Mouse (Mus musculus) heart, embryonic 16.5 days (tissue): ENCODE results near the gene Uqcc1. TPM values are rescaled to one million over a fixed set of nuclear protein-coding genes. Genes with fewer than 3 reads are reported as not detected.

Experiments used
- ATAC-seq: fragments of 200-750 bp; cut with Nextera tagmentation; replicated peaks from 2 replicates; pipeline ENCODE4 v1.8.0; 2017; ENCODE audit warnings: moderate number of reproducible peaks; ENCODE audit not compliant: insufficient read depth, low FRiP score; ENCODE audit errors: extremely low read depth
- H3K27ac ChIP-seq: fragments of 300-500 bp; sonication (generic); 2 replicates; pipeline ENCODE4 v1.5.1; 2014; ENCODE audit warnings: mild to moderate bottlenecking, low read length, control low read depth, moderate library complexity
- H3K27me3 ChIP-seq: fragments of 300-500 bp; sonication (generic); 2 replicates; pipeline ENCODE4 v1.6.1; 2014; ENCODE audit warnings: low read length, mixed read lengths; ENCODE audit not compliant: control insufficient read depth, insufficient read depth
- H3K36me3 ChIP-seq: fragments of 300-500 bp; sonication (generic); 2 replicates; pipeline ENCODE4 v1.6.1; 2014; ENCODE audit not compliant: control insufficient read depth, insufficient read depth
- H3K4me1 ChIP-seq: fragments of 300-500 bp; sonication (generic); 2 replicates; pipeline ENCODE4 v1.6.1; 2014; ENCODE audit warnings: low read length, mixed read lengths; ENCODE audit not compliant: control insufficient read depth, insufficient read depth
- H3K4me2 ChIP-seq: fragments of 300-500 bp; sonication (generic); 2 replicates; pipeline ENCODE4 v1.6.1; 2014; ENCODE audit warnings: low read depth, mild to moderate bottlenecking, control low read depth, low read length
- H3K4me3 ChIP-seq: fragments of 300-500 bp; sonication (generic); 2 replicates; pipeline ENCODE4 v1.5.1; 2014; ENCODE audit warnings: mild to moderate bottlenecking, control low read depth, low read length
- H3K9ac ChIP-seq: fragments of 300-500 bp; sonication (generic); 2 replicates; pipeline ENCODE4 v1.6.1; 2014; ENCODE audit warnings: low read length, control low read depth
- H3K9me3 ChIP-seq: fragments of 300-500 bp; sonication (generic); replicated peaks from 2 replicates; pipeline ENCODE4 v1.6.1; 2016; ENCODE audit warnings: low read length; ENCODE audit not compliant: control insufficient read depth
- WGBS: fragments of 180-500 bp; shearing (Covaris S2); extraction: QIAGEN DNeasy Blood & Tissue Kit; methylation state at CpG from one replicate; pipeline ENCODE4 v1.1.7; 2014; 5-methylcytosine and 5-hydroxymethylcytosine counted together
- polyA plus RNA-seq: library from polyadenylated mRNA; unstranded; fragments of >200 nt; fragmentation: Nextera tagmentation; extraction: Ambion mirVana; gene quantifications from 2 replicates; pipeline ENCODE4 v1.2.1, GENCODE M21; 2015

The Uqcc1 gene
- polyA plus RNA-seq, 1 experiment from 2014 or later, result 129 TPM

DNA sequence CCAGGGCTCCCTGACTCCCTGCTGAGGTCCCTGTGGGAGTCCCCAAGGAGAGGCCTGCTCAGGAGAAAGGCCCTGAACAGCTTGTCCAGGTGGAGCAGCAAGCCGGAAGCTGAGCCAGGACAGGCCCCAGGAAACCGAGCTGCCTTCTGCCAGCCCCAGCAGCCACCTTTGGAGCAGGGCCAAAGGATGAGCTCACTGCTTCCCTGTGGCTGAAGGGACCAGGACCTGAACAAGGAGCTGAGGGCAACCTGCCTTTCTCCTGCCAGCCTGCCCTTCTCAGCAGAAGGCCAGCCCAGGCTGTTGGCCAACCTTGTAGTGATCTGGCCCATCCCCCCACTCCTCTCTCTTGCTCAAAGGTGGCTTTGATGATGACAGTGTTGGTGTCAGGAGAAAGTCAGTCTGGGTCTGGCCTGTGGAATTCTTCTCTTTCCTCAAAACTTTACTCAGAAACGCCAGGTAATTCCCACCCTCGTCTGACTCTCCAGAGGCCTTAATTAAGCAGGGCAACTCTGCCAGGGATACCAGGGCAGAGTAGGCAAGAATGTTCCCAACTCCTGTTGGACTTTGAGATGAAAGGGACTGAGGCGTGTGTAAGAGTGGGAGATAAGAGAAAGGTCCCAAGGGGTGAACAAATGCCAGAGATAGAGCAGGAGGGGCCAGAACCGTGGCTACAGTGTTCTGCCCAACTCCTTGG is 124.7 kb downstream of the Uqcc1 start:
- H3K36me3 ChIP-seq, result no peaks in the 10 kb centered on the region
- peaks cover 4% of the 10 kb centered on the region; the same call in 1 of the 2 replicates for H3K4me1 ChIP-seq
- no peak overlapping the region for H3K4me3 ChIP-seq
- no peak for ATAC-seq
- no peak overlapping the region for H3K4me2 ChIP-seq
- H3K27ac ChIP-seq, result no peak overlapping the region
- H3K27me3 ChIP-seq, result no peaks in the 10 kb centered on the region
- WGBS, result 25% methylated on average over 6 of the region's 6 CpGs
- H3K9me3 ChIP-seq, result no peaks in the 10 kb centered on the region
- no peak overlapping the region for H3K9ac ChIP-seq

DNA sequence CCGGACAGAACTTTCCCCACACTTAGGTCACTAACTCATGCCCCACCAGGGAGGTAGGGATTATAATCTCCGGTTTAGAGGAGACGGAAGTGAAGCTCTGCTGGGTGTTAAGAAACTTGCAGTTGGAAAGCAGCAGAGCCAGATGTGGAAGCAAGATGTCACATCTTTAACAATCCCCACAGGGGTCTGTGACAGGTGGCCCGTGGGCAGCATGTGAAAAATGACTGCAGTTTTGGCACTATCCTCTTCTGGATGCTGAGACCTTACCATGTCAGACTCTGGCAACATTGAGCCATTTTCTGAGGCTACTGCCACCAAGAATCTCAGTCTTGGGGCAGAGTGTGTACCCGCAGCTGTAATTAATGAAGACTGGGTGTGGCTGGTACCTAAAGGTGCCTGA is 126.1 kb downstream of the Uqcc1 start:
- no peak overlapping the region for H3K4me2 ChIP-seq
- H3K4me3 ChIP-seq, result no peak overlapping the region
- no peaks in the 10 kb centered on the region for H3K27me3 ChIP-seq
- no peaks in the 10 kb centered on the region for H3K36me3 ChIP-seq
- H3K27ac ChIP-seq, result no peak overlapping the region
- 59% methylated on average over 5 of the region's 5 CpGs for WGBS
- H3K4me1 ChIP-seq, result peaks cover 4% of the 10 kb centered on the region; the same call in 1 of the 2 replicates
- no peaks in the 10 kb centered on the region for H3K9me3 ChIP-seq
- no peak for ATAC-seq
- no peak overlapping the region for H3K9ac ChIP-seq

DNA sequence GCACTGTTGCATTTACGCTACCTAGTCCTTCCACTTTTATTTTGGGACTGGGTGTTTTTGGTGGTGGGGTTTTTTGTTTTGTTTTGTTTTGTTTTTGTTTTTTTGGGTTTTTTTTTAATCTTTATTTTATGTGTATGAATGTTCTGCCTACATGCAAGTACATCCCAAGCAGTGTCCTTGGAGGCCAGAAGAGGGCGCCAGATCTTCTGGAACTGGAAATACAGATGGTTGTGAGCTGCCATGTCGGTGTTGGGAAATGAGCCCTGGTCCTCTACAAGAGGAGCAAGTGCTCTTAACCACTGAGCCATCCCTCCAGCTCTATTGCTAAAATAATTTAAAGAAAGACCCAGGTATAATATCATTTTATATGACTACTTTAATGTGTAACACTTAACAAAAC is 127.3 kb downstream of the Uqcc1 start:
- H3K36me3 ChIP-seq, result no peaks in the 10 kb centered on the region
- no peak overlapping the region for H3K4me2 ChIP-seq
- no peaks in the 10 kb centered on the region for H3K27me3 ChIP-seq
- no peak for ATAC-seq
- H3K9ac ChIP-seq, result no peak overlapping the region
- no peaks in the 10 kb centered on the region for H3K9me3 ChIP-seq
- H3K27ac ChIP-seq, result no peak overlapping the region
- no peak overlapping the region for H3K4me3 ChIP-seq
- peaks cover 4% of the 10 kb centered on the region; the same call in 1 of the 2 replicates for H3K4me1 ChIP-seq
- WGBS, result 54% methylated on average over 3 of the region's 3 CpGs

DNA sequence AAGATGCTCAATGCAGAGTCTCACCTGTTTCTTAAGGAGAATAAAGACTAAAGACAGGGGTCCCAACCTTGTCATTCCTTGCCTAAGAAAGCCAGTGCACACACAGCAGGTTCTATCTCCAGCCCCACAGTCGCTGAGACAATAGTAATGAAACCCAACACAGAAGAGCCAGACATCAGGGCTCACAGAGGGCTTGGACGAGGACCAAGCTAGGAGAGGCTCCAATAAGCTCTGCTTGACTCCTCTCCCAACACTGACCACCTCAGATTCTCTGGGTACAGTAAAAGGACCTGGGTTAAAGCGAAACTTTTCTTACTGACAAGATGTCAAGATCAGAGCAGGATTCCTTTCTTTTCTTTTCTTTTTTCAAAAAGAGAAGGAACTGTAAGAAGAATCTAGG is 131.5 kb downstream of the Uqcc1 start:
- Histone ChIP-seq H3K9me3 (no peaks in the 10 kb centered on the region), H3K4me3 (no peak overlapping the region), H3K9ac (no peak overlapping the region), H3K4me1 (no peaks in the 10 kb centered on the region), H3K27ac (no peak overlapping the region), H3K4me2 (no peak overlapping the region), H3K27me3 (no peaks in the 10 kb centered on the region), H3K36me3 (no peaks in the 10 kb centered on the region)
- ATAC-seq, result no peak
- 50% methylated on average over 3 of the region's 3 CpGs for WGBS

Other genes with a start within 250 kb of the Uqcc1 start
- gene Trpc4ap, start 237.9 kb downstream of the Uqcc1 start, polyA plus RNA-seq, result 97.4 and 98.6 TPM in 2 replicates
- 27.3 and 28.8 TPM in 2 replicates for gene Edem2, start 200.8 kb downstream of the Uqcc1 start, polyA plus RNA-seq
- gene Gm17581, start 194.4 kb downstream of the Uqcc1 start, polyA plus RNA-seq, result not detected in 2 replicates
- 7.3 and 7.5 TPM in 2 replicates for gene Procr, start 179.2 kb downstream of the Uqcc1 start, polyA plus RNA-seq
- 0.04 TPM in 1 of 2 replicates, not detected in the other for gene Mmp24, start 155.0 kb downstream of the Uqcc1 start, polyA plus RNA-seq
- 17.4 and 17.7 TPM in 2 replicates for gene BC029722, start 110.9 kb downstream of the Uqcc1 start, polyA plus RNA-seq
- gene Eif6, start 103.4 kb downstream of the Uqcc1 start, polyA plus RNA-seq, result 125 and 140 TPM in 2 replicates
- gene Fam83c, start 95.5 kb downstream of the Uqcc1 start, polyA plus RNA-seq, result 0.05 and 0.07 TPM in 2 replicates
- gene Gm15557, start 10.4 kb upstream of the Uqcc1 start, polyA plus RNA-seq, result not detected in 2 replicates
- 0.26 and 0.39 TPM in 2 replicates for gene Gdf5, start 15.1 kb upstream of the Uqcc1 start, polyA plus RNA-seq
- gene Cep250, start 26.1 kb upstream of the Uqcc1 start, polyA plus RNA-seq, result 6.9 and 9.9 TPM in 2 replicates
- gene 6430550D23Rik, start 77.7 kb upstream of the Uqcc1 start, polyA plus RNA-seq, result 0.96 and 1.1 TPM in 2 replicates
- 143 and 162 TPM in 2 replicates for gene Ergic3, start 77.7 kb upstream of the Uqcc1 start, polyA plus RNA-seq
- gene Fer1l4, start 122.6 kb upstream of the Uqcc1 start, polyA plus RNA-seq, result not detected in 2 replicates
- gene Spag4, start 134.9 kb upstream of the Uqcc1 start, polyA plus RNA-seq, result 1.4 and 1.6 TPM in 2 replicates
- gene Cpne1, start 181.7 kb upstream of the Uqcc1 start, polyA plus RNA-seq, result 27.9 and 29.2 TPM in 2 replicates
- gene Rbm12, start 181.7 kb upstream of the Uqcc1 start, polyA plus RNA-seq, result 17.7 and 20.7 TPM in 2 replicates
- 10.8 and 14.1 TPM in 2 replicates for gene Gm28036, start 196.8 kb upstream of the Uqcc1 start, polyA plus RNA-seq
- gene Romo1, start 213.7 kb upstream of the Uqcc1 start, polyA plus RNA-seq, result 338 and 361 TPM in 2 replicates
- gene Nfs1, start 213.9 kb upstream of the Uqcc1 start, polyA plus RNA-seq, result 70.3 and 75.0 TPM in 2 replicates
- gene Rbm39, start 249.9 kb upstream of the Uqcc1 start, polyA plus RNA-seq, result 355 and 375 TPM in 2 replicates